10 mouse cellular contexts compared by ENCODE assay signal in genomic region chr2:167593551-167594250, GRCm38 (mm10). TPM values are rescaled to one million over a fixed set of nuclear protein-coding genes. Genes with fewer than 3 reads are reported as not detected.
A peak's percentile ranks its signal among the peaks of the same experiment; 100 is the strongest.
DNase-seq lines count a peak whose midpoint lies in the region; ATAC-seq and TF ChIP-seq lines count a peak whose summit lies in the region.
"Had no signal": no experiment of that assay in that cellular context is flagged by ENCODE, and none has a peak within 500 bp of the region (broad histone marks: within the 10 kb centered on the region; RNA-seq: fewer than 3 reads in every experiment).

No protein-coding gene starts in this region.

- no peaks in the 10 kb centered on the region for H3K27me3 ChIP-seq in heart, embryonic 16.5 days (ENCODE audit: control insufficient read depth, insufficient read depth, low read length)
- H3K27me3 ChIP-seq in neural tube, embryonic 13.5 days, result peaks cover 5% of the 10 kb centered on the region
- peaks cover 3% of the 10 kb centered on the region; the same call in 1 of the 2 replicates for H3K27me3 ChIP-seq in intestine, postnatal 0 days (replicated peaks; ENCODE audit: control insufficient read depth, insufficient read depth, low read length)
- H3K27me3 ChIP-seq in stomach, embryonic 16.5 days (ENCODE audit: control insufficient read depth, insufficient read depth, low read length), result no peaks in the 10 kb centered on the region

- TF ChIP-seq CTCF in intestine, postnatal 0 days (IDR thresholded peaks at IDR 0.05; ENCODE audit: low read depth), result no peak

- H3K27ac ChIP-seq in heart, embryonic 16.5 days (ENCODE audit: low read length), result peak overlapping the region; percentile 68
- H3K27ac ChIP-seq in neural tube, embryonic 13.5 days (replicated peaks), result peak overlapping the region; percentile 52
- H3K27ac ChIP-seq in intestine, postnatal 0 days (ENCODE audit: low read depth, low read length), result peak overlapping the region; percentile 46
- H3K27ac ChIP-seq in stomach, embryonic 16.5 days (ENCODE audit: low read length), result peak overlapping the region; percentile 90
- H3K27ac ChIP-seq: forebrain, embryonic 13.5 days; liver, embryonic 15.5 days had no signal

- ATAC-seq in heart, embryonic 16.5 days (replicated peaks; ENCODE audit: extremely low read depth, insufficient read depth, low FRiP score), result no peak
- no peak for ATAC-seq in neural tube, embryonic 13.5 days (ENCODE audit: low read depth)
- no peak for ATAC-seq in intestine, postnatal 0 days
- ATAC-seq in stomach, embryonic 16.5 days (ENCODE audit: insufficient read depth, low FRiP score), result no peak
- ATAC-seq in erythroid progenitor cell, adult 5-6 weeks (replicated peaks; ENCODE audit: low FRiP score, poor library complexity, severe bottlenecking), result no peak
- ATAC-seq: forebrain, embryonic 13.5 days had no signal

- 74% methylated on average over 4 of the region's 4 CpGs for WGBS in heart, embryonic 16.5 days
- 74% methylated on average over 4 of the region's 4 CpGs for WGBS in neural tube, embryonic 13.5 days
- 74% methylated on average over 4 of the region's 4 CpGs for WGBS in intestine, postnatal 0 days
- WGBS in stomach, embryonic 16.5 days, result 66% methylated on average over 4 of the region's 4 CpGs

- H3K4me2 ChIP-seq in heart, embryonic 16.5 days (ENCODE audit: low read depth, low read length), result no peak overlapping the region
- H3K4me2 ChIP-seq in neural tube, embryonic 13.5 days, result no peak overlapping the region
- H3K4me2 ChIP-seq in intestine, postnatal 0 days (replicated peaks; ENCODE audit: low read depth), result no peak overlapping the region
- H3K4me2 ChIP-seq in stomach, embryonic 16.5 days (ENCODE audit: low read depth, low read length), result peak overlapping the region; percentile 12; the same call in 1 of the 2 replicates
- H3K4me2 ChIP-seq: forebrain, embryonic 13.5 days; liver, embryonic 15.5 days had no signal

- H3K9ac ChIP-seq in heart, embryonic 16.5 days (ENCODE audit: low read length), result no peak overlapping the region
- no peak overlapping the region for H3K9ac ChIP-seq in neural tube, embryonic 13.5 days
- H3K9ac ChIP-seq in intestine, postnatal 0 days (ENCODE audit: low read depth, low read length), result no peak overlapping the region
- H3K9ac ChIP-seq in stomach, embryonic 16.5 days (ENCODE audit: low read length), result peak overlapping the region; percentile 35; the same call in 1 of the 2 replicates
- H3K9ac ChIP-seq: forebrain, embryonic 13.5 days; liver, embryonic 15.5 days had no signal

- no peak overlapping the region for H3K4me3 ChIP-seq in heart, embryonic 16.5 days (ENCODE audit: low read length)
- H3K4me3 ChIP-seq in neural tube, embryonic 13.5 days, result no peak overlapping the region
- H3K4me3 ChIP-seq in intestine, postnatal 0 days (ENCODE audit: low read depth, low read length), result no peak overlapping the region
- no peak overlapping the region for H3K4me3 ChIP-seq in stomach, embryonic 16.5 days (replicated peaks; ENCODE audit: low read length)
- H3K4me3 ChIP-seq: forebrain, embryonic 13.5 days; liver, embryonic 15.5 days had no signal

- intact Hi-C loops in heart, postnatal 14 days (cut with DNase I), result no loop called here

- peaks cover 38% of the 10 kb centered on the region for H3K4me1 ChIP-seq in heart, embryonic 16.5 days (ENCODE audit: control insufficient read depth, insufficient read depth, low read length)
- H3K4me1 ChIP-seq in neural tube, embryonic 13.5 days (replicated peaks), result peaks cover 46% of the 10 kb centered on the region
- H3K4me1 ChIP-seq in intestine, postnatal 0 days (replicated peaks; ENCODE audit: control insufficient read depth, insufficient read depth, low read length), result no peaks in the 10 kb centered on the region
- peaks cover 48% of the 10 kb centered on the region for H3K4me1 ChIP-seq in stomach, embryonic 16.5 days (ENCODE audit: control insufficient read depth, insufficient read depth, low read length)

- no peaks in the 10 kb centered on the region for H3K9me3 ChIP-seq in heart, embryonic 16.5 days (replicated peaks; ENCODE audit: control insufficient read depth, low read length)
- H3K9me3 ChIP-seq in neural tube, embryonic 13.5 days, result no peaks in the 10 kb centered on the region
- no peaks in the 10 kb centered on the region for H3K9me3 ChIP-seq in intestine, postnatal 0 days (ENCODE audit: control insufficient read depth)
- no peaks in the 10 kb centered on the region for H3K9me3 ChIP-seq in stomach, embryonic 16.5 days (replicated peaks; ENCODE audit: control insufficient read depth, low read length)
- H3K9me3 ChIP-seq: forebrain, embryonic 13.5 days; liver, embryonic 15.5 days had no signal

- DNase-seq in heart, postnatal 14 days, result no peak
- no peak for DNase-seq in neural tube, embryonic 10.5 days (ENCODE audit: extremely low spot score, low spot score)
- no peak for DNase-seq in urinary bladder, postnatal 14 days (ENCODE audit: low spot score)

- H3K36me3 ChIP-seq in heart, embryonic 16.5 days (ENCODE audit: control insufficient read depth, insufficient read depth), result no peaks in the 10 kb centered on the region
- no peaks in the 10 kb centered on the region for H3K36me3 ChIP-seq in neural tube, embryonic 13.5 days
- H3K36me3 ChIP-seq in intestine, postnatal 0 days (ENCODE audit: control insufficient read depth, insufficient read depth), result no peaks in the 10 kb centered on the region
- no peaks in the 10 kb centered on the region for H3K36me3 ChIP-seq in stomach, embryonic 16.5 days (ENCODE audit: control insufficient read depth, insufficient read depth, low read length)
- H3K36me3 ChIP-seq: liver, embryonic 15.5 days had no signal

RNA-seq across cellular contexts. Expression of gene Ube2v1, which starts 38.2 kb away (rescaled TPM):
- polyA plus RNA-seq in heart, embryonic 16.5 days (2015; fragmentation: Nextera tagmentation; extraction: Ambion mirVana), result 210 and 218 TPM in 2 replicates
- total RNA-seq in heart, postnatal 14 days (2021), result 100 to 1,000 TPM in 1 of 2 experiments, 10 to 100 TPM in 1; 93.8 to 102 TPM
- polyA plus RNA-seq in neural tube, embryonic 13.5 days (2015; fragmentation: Nextera tagmentation; extraction: Ambion mirVana), result 326 and 340 TPM in 2 replicates
- polyA plus RNA-seq in intestine, postnatal 0 days (2015; fragmentation: Nextera tagmentation; extraction: Ambion mirVana), result 173 and 174 TPM in 2 replicates
- 267 and 298 TPM in 2 replicates for polyA plus RNA-seq in stomach, embryonic 16.5 days (2015; fragmentation: Nextera tagmentation; extraction: Ambion mirVana)
- 186 and 189 TPM in 2 replicates for total RNA-seq in erythroid progenitor cell, adult 5-6 weeks (2015; ENCODE audit: low replicate concordance)
- 82.3 and 114 TPM in 2 replicates for total RNA-seq in erythroid progenitor cell, adult 5-6 weeks (2017; ENCODE audit: low replicate concordance)

RNA-seq across cellular contexts. Expression of gene Snai1, which starts 55.7 kb away (rescaled TPM):
- polyA plus RNA-seq in heart, embryonic 16.5 days (2015; fragmentation: Nextera tagmentation; extraction: Ambion mirVana), result 12.5 and 20.6 TPM in 2 replicates
- total RNA-seq in heart, postnatal 14 days (2021), result 1 to 10 TPM; 3.0 to 3.1 TPM
- 9.8 and 13.0 TPM in 2 replicates for polyA plus RNA-seq in neural tube, embryonic 13.5 days (2015; fragmentation: Nextera tagmentation; extraction: Ambion mirVana)
- polyA plus RNA-seq in intestine, postnatal 0 days (2015; fragmentation: Nextera tagmentation; extraction: Ambion mirVana), result 5.4 and 8.0 TPM in 2 replicates
- polyA plus RNA-seq in stomach, embryonic 16.5 days (2015; fragmentation: Nextera tagmentation; extraction: Ambion mirVana), result 15.5 and 15.9 TPM in 2 replicates
- not detected in 2 replicates for total RNA-seq in erythroid progenitor cell, adult 5-6 weeks (2015; ENCODE audit: low replicate concordance)
- not detected in 2 replicates for total RNA-seq in erythroid progenitor cell, adult 5-6 weeks (2017; ENCODE audit: low replicate concordance)
